Mouse (Mus musculus) megakaryocyte, embryonic 14.5 days (primary cell): ENCODE results near the gene Slco1a4.

ENCODE experiments used
- FLI1 ChIP-seq: IDR thresholded peaks from 2 replicates; pipeline ENCODE4 v1.6.1; 2012; ENCODE audit warnings: low read length, inconsistent platforms, mixed read lengths
- GATA1 ChIP-seq: IDR thresholded peaks from 3 replicates; pipeline ENCODE4 v1.6.1; 2012; ENCODE audit warnings: mixed read lengths, low read length, inconsistent platforms, borderline replicate concordance

GRCm38 (mm10) chr6:141871711-141872110 lies 15.7 kb upstream of the Slco1a4 start:
- TF ChIP-seq GATA1 = no peak
- no peak for TF ChIP-seq FLI1
